Mouse (Mus musculus): ENCODE data around the gene Znhit2.
"Not testable (repeated sequence)": the region's sequence is repeated elsewhere in the genome, so short reads cannot be mapped to it uniquely, and the experiment has no call there.

Znhit2 gene

DNA sequence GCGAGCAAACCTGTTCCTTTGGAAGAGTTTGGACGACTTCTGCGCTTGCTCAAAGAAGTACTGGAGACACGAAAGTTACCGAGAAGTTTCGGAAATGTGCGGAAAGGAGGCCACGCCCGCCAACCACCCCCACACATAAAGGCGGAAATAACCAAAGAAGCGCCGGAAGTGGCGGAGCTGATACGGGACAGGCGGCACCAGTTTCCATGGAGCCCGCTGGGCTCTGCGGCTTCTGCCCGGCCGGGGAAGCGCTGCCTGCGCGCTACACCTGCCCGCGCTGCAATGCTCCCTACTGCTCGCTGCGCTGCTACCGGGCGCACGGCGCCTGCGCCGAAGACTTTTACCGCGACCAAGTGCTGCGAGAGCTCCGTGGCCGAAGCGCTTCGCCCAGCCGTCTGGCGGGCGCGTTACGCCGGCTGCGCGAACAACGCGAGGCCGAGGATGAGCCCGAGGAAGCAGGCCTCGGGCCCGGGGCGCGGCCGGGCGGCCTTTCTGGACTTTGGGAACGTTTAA, at the start of gene Znhit2:
Znhit2 (plus strand) TSS at position 172 of the 513 bp plus-strand sequence.
- DNase-seq: peak; percentile 93 to 95

GRCm38 (mm10) chr19:6013691-6014090, 47.3 kb upstream of the Znhit2 start:
- DNase-seq: no peak

DNA sequence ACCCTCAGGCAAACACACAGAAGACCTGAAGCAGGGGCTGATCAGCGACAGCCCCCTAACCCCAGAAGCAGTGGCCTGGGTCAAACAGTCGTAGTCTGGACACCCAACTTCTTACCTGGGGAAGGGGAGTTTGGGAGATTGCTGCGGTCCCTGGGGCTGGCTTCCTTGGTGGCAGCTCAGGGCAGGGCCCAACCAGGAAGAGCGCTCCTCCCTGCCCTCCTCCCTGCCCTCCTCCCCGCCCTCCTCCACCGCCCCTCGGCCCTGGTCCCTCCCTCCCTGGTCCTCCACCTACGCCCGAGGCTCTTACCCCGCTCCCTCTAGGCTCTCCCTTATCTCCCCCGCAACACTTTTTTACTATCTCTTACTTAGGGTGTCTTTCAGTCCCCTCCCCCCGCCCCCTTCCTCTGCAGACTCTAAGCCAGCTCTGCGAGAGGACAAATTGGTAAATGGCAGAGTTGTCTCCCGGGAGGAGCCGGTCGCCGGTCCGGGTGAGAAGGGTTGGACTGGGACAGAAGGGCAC, 45.9 kb upstream of the Znhit2 start:
- DNase-seq: peak; percentile 25 to 32

DNA sequence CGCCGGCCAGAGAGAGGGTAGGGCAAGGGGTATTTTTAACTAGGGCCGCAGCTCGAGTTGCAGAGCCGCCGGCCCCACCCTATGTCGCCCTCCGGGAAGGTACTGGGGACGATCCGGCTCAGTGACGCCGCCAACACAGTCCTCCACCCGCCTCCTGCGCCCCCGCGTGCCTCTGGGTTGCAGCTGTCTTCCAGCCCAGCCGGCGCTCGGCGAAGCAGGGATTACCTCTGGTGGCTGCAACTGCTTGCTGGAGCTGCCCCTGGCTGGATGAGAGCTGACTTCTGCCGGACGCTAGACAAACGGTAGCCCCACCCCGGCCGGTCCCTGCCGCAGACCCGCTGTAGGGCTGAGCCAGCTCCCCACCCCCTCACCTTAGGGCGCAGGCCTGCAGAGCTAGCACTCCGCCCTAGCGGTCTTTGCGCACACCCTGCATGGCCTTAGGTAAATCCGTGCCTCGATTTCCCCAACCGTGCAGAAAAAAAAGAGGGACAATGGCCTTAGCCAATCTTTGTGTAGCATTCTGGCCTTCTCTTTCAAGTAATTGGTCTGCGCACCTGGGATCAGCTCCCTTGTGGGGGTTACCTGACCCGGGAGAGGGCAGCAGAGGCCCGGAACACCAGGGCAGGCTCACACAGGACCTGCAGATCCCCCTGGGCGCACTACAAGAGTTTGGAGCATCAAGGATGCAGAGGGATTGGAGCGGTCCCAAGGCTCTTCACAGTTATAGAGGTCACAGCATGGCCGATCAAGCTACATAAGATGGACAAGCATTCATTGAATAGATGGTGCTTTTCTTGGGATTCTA, 45.3 kb upstream of the Znhit2 start, which contains the start of gene Capn1:
Capn1 (minus strand) TSS at position 387 of the 805 bp plus-strand sequence.
- peak; percentile 59 to 63 for DNase-seq

DNA sequence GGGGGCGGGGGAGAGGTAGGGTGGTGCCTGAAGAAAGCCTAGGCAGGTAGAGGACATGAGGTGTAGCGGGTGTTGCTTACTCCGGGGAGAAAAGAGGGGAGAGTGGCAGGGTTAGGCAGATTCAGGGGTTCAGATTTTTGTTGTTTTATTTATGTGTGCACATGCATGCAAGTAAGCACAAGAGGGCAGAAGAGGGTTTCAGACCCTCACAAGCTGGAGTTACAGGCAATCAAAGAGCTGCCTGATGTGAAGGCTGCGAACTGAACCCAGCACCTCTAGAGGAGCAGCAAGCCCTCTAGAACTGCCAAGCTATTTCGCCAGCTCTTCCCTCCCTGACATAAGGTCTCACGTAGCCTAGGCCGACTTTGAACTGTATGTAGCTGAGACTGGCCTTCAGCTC, 44.5 kb upstream of the Znhit2 start:
- peak; percentile 15 to 24 for DNase-seq

DNA sequence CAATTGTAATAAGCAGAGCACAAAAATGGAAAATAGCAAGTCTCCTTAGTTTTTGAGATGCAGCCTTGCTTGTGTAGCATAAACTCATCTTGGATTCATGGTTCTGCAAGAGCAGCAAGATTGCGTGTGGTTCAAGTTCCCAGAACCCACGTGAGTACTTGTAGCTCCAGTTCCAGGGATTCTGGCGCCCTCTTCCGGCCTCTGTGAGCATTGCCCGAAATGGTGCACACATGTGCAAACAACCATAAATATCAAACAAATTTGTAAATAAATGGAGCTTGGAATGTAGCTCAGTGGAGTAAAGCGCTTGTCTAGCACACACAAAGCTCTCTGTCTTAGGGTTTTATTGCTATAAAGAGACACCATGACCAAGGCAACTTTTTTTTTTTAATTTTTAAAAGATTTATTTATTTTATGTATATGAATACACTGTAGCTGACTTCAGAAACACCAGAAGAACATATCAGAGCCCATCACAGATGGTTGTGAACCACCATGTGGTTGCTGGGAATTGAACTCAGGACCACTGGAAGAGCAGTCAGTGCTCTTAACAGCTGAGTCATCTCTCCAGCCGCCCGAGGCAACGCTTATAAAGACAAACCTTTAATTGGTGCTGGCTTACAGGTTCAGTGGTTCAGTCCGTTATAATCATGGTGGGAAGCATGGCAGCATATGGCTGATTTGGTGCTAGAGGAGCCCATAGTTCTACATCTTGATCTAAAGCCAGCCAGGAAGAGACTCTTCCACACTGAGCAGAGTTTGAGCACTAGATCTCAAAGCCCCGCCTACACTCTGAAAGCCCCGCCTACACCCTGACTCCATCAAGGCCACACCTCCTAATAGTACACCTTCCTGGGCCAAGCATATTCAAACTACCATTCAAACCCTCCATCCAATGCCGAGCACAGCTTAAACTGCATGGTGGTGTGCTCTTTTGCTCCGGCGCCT, 42.6 kb upstream of the Znhit2 start:
- peak; percentile 93 to 94 for DNase-seq

- DNase-seq: no peak
Observed at GRCm38 (mm10) chr19:6020276-6020675, 40.7 kb upstream of the Znhit2 start.

DNA sequence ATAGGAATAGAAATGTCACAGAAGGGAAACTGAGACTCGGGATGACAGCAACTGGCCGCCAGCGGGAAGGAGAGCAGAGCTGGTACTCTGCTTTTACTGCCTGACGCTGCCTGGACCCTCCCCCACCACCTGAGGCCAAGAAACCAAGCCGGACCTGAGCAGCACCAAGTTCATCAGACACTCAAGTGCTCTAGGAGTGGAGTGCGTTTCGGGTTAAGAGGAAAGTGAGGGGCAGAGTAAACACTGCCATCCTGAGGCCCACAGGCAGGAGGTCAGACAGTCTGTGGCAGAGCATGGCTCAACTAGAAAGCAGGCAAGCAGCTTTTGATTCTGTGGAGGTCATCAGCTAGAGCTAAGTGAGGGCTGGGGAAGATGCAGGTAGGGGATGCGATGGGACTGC, 37.9 kb upstream of the Znhit2 start:
- no peak for DNase-seq

DNA sequence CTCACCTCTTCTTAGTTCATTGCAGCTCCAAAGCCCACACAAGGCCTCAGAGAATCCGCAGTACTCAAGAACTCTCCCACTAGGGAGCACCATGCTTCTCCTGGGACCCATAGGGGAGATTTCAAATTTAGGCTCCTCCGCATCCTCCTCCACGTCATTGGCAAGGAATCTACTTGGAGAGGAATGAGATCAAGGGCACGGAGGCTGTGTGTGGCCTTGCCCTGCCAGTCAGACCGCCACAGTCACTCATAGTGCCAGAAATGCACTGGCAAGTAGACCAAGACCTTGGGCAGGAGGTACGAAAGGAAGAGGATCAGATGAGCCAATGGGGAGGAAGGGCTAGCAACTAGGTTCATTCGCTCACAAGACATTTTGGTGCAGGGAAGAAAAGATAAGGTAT, 37.1 kb upstream of the Znhit2 start:
- DNase-seq: no peak

DNA sequence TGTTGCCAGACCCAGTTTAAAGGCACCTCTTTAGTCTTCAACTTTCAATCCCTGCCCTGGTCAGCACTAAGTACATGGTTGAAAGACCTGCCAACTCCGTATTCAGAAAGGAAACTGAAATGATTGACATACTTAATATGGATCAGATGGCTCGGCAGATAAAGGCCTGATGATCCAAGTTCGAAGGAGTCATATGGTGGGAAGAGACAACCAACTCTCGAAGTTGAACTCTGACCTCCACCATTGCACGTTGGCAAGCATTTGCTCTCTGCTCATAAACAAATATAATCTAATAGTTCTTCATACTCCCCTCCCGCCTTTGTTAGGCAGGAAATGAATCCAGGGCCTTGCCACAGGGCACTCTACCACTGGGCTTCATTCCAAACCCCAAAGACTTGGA, 32.0 kb upstream of the Znhit2 start:
- no peak for DNase-seq

DNA sequence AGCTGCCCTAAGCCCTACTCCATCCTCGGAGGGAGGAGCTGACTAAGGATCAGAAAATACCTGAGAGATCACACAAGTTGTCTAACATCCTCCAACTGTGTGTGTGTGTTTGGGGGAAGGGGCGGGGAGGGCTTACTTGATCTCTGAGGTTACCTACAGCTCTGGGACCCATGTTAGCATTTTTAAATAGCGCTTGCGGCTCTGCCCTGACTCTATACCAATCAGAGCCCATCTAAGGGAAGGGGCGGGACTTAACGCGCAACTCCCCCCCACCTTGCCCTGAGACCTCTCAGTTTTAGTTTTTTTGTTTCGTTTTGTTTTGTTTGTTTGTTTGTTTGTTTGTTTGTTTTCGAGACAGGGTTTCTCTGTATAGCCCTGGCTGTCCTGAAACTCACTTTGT, 31.6 kb upstream of the Znhit2 start:
- DNase-seq: no peak

DNA sequence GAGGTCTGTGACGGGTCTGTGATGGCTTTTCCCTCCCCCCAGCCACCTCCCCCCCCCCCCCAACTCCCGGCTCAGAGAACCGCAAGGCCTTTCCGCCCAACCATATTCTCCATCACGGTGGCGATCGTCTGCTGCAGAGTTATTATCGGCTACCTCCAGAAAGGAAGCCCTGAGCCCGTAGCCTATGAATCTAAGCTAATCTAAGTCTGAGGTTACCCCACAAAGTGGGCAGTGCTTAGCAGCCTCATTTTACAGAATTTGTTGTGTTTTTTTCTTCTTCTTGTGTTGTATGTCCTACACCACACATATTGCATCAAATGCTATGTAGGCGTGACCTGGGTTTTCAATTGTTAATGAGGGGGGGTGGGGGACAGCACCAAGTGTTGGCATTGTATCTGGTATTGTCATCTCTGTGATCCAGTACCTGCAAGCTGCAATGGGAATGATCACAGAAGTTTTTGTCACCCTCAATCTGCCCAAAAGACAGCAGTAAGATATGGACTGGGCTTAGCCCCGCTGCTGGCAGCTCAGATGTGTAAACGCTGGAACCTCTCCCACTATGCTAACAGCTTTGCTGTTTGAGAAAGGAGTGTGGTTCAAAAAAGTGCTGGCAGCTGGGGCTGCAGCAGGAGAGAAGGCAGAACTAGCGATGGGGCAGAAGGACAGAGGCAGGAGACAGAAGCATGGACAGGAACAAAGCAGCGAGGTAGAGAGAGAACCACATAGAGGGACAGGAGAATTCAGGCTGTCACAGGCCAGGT, 30.3 kb upstream of the Znhit2 start:
- DNase-seq: no peak

- DNase-seq: no peak
Observed at GRCm38 (mm10) chr19:6035966-6036585, 24.9 kb upstream of the Znhit2 start.

DNA sequence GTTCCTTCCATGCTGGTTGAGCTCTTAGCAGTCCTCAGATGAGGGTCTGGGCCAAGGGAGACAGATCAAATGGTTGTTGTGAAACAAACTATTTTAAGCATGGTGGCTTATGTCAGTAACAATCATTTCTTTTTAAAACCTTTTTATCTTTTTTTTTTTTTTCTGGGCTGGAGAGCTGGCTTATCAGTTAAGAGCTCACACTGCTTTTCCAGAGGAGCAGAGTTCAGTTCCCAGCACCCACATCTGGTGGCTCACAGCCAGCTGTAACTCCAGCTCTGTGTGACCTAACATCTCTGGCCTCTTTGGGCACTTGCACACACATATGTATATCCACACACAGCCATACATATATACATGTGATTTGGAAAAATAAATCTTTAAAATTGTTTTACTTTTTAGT, 23.3 kb upstream of the Znhit2 start:
- DNase-seq: no peak

DNA sequence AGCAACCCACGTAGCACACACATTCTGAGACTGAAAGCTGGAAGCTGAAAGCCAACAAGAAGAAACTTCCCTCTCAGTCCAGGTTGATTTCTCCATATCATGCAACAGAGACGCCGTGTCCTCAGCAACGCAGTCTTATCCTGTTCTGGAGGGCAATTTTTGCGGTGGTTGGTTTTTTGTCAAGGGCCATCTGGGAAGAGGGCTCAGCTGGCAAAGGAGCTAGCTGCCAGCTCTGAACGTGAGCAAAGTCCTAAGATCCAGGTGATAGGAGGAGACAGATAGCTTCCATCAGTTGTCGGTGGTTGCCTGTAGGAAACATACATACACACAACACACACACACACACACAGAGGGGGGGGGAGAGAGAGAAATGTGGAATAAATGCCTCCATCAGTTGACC, 22.7 kb upstream of the Znhit2 start:
- no peak for DNase-seq

GRCm38 (mm10) chr19:6040002-6040401, 21.0 kb upstream of the Znhit2 start:
- peak in 1 of 2 experiments; percentile 35 for DNase-seq

DNA sequence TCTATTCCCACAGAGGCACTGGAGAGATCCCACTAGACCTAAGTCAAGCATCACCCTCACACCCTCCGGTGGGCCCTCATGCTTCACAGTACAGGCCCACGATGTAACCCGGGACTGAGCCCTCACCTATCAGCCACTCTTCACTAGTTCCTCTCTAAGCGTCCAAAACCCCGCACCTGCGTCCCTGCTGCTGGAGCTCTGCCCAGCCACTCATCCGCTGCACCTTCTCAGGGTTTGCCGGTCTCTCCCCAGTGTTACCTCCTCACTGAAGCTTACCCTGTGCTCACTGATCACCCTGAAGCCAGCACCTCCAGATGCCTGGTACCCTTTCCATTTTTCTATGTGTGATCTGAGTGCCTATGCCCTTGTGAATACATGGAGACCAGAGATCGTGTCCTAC, 18.7 kb upstream of the Znhit2 start:
- DNase-seq: no peak

DNA sequence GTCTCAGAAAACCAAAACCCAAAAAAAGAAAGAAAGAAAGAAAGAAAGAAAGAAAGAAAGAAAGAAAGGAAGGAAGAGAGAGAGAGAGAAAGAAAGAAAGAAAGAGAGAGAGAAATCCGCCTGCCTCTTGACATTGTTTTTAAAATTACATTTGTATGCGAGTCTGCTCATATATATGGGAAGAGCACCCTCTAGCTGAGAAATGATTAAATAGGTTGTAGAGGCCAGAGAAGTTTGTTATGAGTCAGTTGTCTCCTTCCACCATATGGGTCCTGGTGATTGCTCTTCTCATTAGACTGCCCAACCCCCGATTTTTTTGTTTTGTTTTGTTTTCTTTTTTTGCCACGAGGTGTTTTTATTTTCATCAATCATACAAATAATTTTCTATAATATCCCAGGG, 16.9 kb upstream of the Znhit2 start:
- not testable (repeated sequence) for DNase-seq

DNA sequence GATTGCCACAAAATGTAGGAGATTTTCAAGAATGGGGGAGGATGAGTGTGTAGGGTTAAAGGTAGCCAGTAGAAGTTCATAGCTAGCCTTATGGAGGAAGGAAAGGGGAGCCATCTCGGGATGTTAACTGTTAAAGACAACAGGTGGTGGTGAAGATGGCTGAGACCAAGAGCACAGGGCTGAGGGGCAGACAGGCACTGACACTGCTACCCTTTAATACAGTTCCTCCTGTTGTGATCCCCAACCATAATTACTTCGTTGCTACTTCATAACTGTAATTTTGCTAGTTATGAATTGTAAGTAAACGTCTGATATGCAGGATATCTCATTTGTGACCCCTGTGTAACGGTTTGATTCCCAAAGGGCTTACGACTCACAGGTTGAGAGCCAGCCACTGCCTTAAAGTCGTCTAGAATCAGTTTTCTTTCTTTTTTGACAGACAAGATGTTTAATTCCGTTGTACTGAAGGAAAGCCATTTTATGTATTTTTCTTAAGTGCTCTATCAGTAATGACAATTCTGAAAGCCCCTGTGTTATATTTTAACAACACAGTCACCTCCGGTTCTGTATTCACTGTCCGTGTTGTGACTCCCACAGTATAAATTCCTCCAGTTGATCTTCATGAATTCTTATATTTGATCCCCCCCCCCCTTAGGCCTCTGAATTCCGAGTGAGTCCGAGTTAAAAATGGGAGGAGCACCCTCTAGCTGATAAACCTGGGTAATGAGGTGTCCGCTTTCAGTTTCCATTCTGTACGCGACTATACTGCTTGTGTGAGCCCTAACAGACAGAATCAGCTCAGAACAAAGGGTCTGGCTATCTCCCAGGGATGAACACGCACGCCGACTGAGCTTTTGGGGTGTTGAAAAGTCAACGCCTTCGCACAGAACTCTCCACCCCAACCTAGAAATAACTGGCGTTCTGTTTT, 15.4 kb upstream of the Znhit2 start:
- DNase-seq: no peak

GRCm38 (mm10) chr19:6046294-6047153, 14.5 kb upstream of the Znhit2 start, which contains the start of gene Syvn1:
Gene Syvn1, plus strand, starts transcription at chr19:6046576.
- DNase-seq: peak; percentile 89 to 92
